Mouse (Mus musculus) lung, embryonic 15.5 days (tissue): Measurements from ENCODE around the gene Cox11. TPM values are rescaled to one million over a fixed set of nuclear protein-coding genes. Genes with fewer than 3 reads are reported as not detected.

ENCODE experiments used
- ATAC-seq: fragments of 200-750 bp; cut with Nextera tagmentation; 2 replicates; pipeline ENCODE4 v1.8.0; 2017; ENCODE audit warnings: moderate number of reproducible peaks, borderline replicate concordance; ENCODE audit not compliant: low FRiP score, low TSS enrichment; ENCODE audit errors: extremely low read depth
- H3K27ac ChIP-seq: fragments of 300-500 bp; sonication (generic); 2 replicates; pipeline ENCODE4 v1.5.1; 2015; ENCODE audit warnings: moderate library complexity, mild to moderate bottlenecking, inconsistent platforms
- H3K27me3 ChIP-seq: fragments of 300-500 bp; sonication (generic); 2 replicates; pipeline ENCODE4 v1.6.1; 2015; ENCODE audit warnings: inconsistent platforms
- H3K36me3 ChIP-seq: fragments of 300-500 bp; sonication (generic); 2 replicates; pipeline ENCODE4 v1.6.1; 2015; ENCODE audit warnings: inconsistent platforms
- H3K4me1 ChIP-seq: fragments of 300-500 bp; sonication (generic); 2 replicates; pipeline ENCODE4 v1.6.1; 2015; ENCODE audit warnings: inconsistent platforms
- H3K4me2 ChIP-seq: fragments of 300-500 bp; sonication (generic); 2 replicates; pipeline ENCODE4 v1.6.1; 2015; ENCODE audit warnings: inconsistent platforms, mild to moderate bottlenecking, moderate library complexity
- H3K4me3 ChIP-seq: fragments of 300-500 bp; sonication (generic); 2 replicates; pipeline ENCODE4 v1.5.1; 2015; ENCODE audit warnings: mild to moderate bottlenecking, inconsistent platforms
- H3K9ac ChIP-seq: fragments of 300-500 bp; sonication (generic); 2 replicates; pipeline ENCODE4 v1.6.1; 2015; ENCODE audit warnings: inconsistent platforms
- H3K9me3 ChIP-seq: fragments of 300-500 bp; sonication (generic); 2 replicates; pipeline ENCODE4 v1.6.1; 2016; ENCODE audit warnings: inconsistent platforms
- WGBS: fragments of 180-500 bp; shearing (Covaris S2); methylation state at CpG from one replicate; pipeline ENCODE4 v1.1.7; 2015; 5-methylcytosine and 5-hydroxymethylcytosine counted together
- polyA plus RNA-seq: library from polyadenylated mRNA; unstranded; fragments of >200 nt; fragmentation: Nextera tagmentation; extraction: Ambion mirVana; gene quantifications from 2 replicates; pipeline ENCODE4 v1.2.1, GENCODE M21; 2015

The Cox11 gene
- 35.5 and 39.2 TPM in 2 replicates for polyA plus RNA-seq

DNA sequence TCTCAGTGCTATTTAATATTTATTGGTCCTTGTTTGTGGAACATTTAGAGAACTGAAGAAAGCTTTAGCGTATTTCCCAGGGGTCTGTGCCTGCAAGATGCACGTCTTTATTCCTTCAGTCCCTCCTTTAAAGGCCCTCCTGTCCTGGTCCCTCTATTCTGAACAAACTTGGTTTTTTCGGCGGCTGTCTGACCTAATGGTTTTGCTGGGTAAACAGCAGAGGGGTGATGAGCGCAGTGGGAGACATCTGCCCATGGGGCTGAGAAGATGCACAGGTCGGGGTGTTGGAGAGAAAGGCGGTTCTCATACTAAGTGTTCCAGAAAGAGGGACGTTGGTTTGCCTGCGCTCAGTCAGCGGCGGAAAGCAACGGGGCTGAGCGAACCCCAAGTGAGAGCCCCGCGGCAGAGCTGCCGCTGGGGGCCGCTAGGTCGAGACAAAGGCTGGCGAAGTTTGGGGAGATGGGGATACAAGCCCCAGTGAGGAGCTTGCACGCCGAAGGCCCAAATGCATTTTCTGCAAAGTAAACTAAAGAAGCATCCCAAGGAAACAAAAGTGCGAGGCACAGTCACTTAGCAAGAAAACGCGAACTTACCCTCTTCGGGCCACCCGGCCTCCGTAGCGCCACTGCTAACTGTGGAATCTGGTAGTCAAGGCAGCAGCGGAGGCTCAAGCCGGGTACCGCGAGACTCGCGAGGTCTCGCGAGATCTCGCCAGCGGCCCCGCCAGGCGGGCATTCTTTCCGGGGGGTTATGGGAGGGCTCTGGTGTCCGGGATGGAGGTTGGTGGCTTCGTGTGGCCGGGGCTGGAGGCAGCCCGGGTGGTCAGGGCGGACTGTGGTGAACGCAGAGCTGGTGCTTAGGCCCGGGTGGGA is at the start of gene Cox11, which contains the start of gene Stxbp4:
Cox11 (plus strand) TSS at position 734 of the 872 bp plus-strand sequence.
Stxbp4 (minus strand) TSS at position 645 of the 872 bp plus-strand sequence.
- Histone ChIP-seq H3K4me1 (peaks cover 14% of the 10 kb centered on the region), H3K36me3 (peaks cover 18% of the 10 kb centered on the region; the same call in 1 of the 2 replicates), H3K4me3 (peak within 1 kb of the TSS; percentile 90), H3K9me3 (no peaks in the 10 kb centered on the region), H3K9ac (peak within 1 kb of the TSS; percentile 98), H3K27ac (peak within 1 kb of the TSS; percentile 95), H3K27me3 (no peaks in the 10 kb centered on the region), H3K4me2 (peak within 1 kb of the TSS; percentile 53)
- under 1% methylated on average over 48 of the region's 48 CpGs for WGBS
- ATAC-seq = peak; percentile 98

DNA sequence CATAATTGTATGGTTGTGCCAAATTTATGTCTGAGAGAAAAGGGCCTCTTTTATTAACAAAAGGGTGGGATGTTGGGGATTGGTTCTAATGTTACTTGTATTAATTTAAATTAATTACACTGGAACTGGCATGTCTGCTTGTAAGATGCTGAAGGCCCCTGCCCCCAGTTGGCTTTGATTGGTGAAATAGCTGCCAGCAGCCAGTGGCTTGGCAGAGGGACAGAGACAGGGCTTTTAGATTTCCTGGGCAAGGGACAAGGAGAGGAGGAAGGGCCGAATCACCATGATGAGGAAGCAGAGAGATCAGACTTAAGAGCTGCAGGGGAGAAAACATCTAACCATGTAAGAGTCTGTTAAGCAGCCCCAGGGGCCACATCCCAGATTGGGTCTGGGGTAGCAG is 47.0 kb upstream of the Cox11 start:
- H3K36me3 ChIP-seq = peaks cover 14% of the 10 kb centered on the region; the same call in 1 of the 2 replicates
- H3K4me3 ChIP-seq = no peak overlapping the region
- H3K4me2 ChIP-seq = no peak overlapping the region
- H3K4me1 ChIP-seq = no peaks in the 10 kb centered on the region
- no peaks in the 10 kb centered on the region for H3K9me3 ChIP-seq
- ATAC-seq = no peak
- H3K27ac ChIP-seq = no peak overlapping the region
- H3K9ac ChIP-seq = no peak overlapping the region
- 93% methylated on average over 1 of the region's 1 CpGs for WGBS
- H3K27me3 ChIP-seq = no peaks in the 10 kb centered on the region

DNA sequence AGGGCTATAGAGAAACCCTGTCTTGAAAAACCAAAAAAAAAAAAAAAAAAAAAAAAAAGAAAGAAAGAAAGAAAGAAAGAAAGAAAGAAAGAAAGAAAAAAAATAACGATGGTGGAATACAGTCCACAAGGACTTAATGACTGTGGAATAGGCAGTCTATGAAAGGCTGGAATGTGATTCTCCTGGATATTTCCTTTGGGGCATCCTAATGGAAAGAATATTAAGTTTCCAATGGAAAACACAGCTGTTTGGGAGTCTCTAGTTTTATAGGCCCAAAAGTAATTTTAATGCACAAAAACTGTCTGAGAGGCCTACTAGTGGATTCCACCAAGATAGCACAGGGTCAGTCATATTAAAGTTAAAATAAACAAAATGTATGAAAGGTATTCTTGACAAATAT is 42.1 kb upstream of the Cox11 start:
- Histone ChIP-seq H3K27ac (no peak overlapping the region), H3K36me3 (peaks cover 25% of the 10 kb centered on the region; the same call in 1 of the 2 replicates), H3K9me3 (no peaks in the 10 kb centered on the region), H3K4me3 (no peak overlapping the region), H3K9ac (no peak overlapping the region), H3K27me3 (no peaks in the 10 kb centered on the region), H3K4me1 (no peaks in the 10 kb centered on the region), H3K4me2 (no peak overlapping the region)
- WGBS = 92% methylated on average over 1 of the region's 1 CpGs
- no peak for ATAC-seq

DNA sequence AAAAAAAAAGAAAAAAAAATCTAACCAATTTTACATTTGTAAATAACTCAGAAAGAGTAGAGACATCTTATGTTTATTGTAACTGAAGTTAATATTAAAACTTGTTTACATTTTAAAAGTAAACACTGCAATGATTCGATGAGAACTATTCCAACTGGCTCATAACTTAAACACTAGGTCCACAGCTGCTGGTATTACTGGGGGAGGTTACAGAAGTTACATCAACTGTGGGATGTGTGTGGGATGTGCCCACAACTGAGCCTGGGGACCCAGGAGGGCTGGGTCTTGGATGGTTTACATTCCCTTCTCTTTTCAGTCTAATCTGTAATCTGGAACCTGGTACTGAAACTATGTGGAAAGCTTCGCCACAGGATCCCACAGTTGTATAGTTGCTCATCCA is 34.9 kb upstream of the Cox11 start:
- ATAC-seq = peak; percentile 59; the same call in 1 of the 2 replicates
- Histone ChIP-seq H3K27me3 (no peaks in the 10 kb centered on the region), H3K4me1 (no peaks in the 10 kb centered on the region), H3K9me3 (no peaks in the 10 kb centered on the region), H3K27ac (no peak overlapping the region), H3K4me2 (no peak overlapping the region), H3K9ac (no peak overlapping the region), H3K36me3 (peaks cover 23% of the 10 kb centered on the region; the same call in 1 of the 2 replicates), H3K4me3 (no peak overlapping the region)
- WGBS = 55% methylated on average over 2 of the region's 2 CpGs

DNA sequence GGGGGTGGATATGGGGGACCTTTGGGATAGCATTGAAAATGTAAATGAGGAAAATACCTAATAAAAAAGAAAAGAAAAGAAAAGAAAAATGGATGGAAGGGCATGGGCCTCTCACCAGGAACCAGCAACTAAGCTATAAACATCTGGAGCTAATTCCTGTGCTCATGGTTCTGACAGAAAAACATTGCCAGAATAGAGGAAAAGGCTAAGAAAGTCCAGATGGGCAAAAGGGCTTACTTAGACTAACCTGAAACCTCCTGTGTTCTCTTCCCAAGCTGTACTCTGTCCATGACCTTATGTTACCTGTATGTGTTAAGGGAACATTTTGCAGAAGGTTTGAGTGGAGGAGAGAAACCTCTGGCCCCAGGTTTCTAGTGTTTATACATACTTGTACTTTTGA is 25.9 kb upstream of the Cox11 start:
- Histone ChIP-seq H3K9ac (no peak overlapping the region), H3K4me2 (no peak overlapping the region), H3K9me3 (no peaks in the 10 kb centered on the region), H3K4me3 (no peak overlapping the region), H3K4me1 (0 out of 2 replicates have a peak, but pooled peaks cover 5% of the 10 kb centered on the region), H3K36me3 (peaks cover 5% of the 10 kb centered on the region; the same call in 1 of the 2 replicates), H3K27me3 (no peaks in the 10 kb centered on the region), H3K27ac (no peak overlapping the region)
- no peak for ATAC-seq

DNA sequence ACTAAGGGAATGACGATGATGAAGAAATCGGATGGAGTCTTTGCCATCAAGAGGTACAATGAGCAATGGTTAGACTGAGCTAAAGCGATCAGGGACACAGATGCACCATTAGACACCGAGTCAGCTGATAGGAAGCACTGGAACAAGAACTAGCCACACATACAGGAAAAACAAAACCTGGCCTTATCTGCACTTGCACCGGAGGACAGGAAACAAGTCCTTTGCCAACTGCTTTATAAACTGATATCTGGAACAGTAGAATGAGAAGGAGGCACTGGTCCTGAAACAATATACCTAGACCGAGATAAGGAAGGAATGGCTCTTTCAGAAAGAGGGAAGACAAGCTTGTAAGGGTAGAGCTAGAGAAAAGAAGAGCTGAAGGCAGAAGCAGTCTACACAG is 23.2 kb upstream of the Cox11 start:
- no peak for ATAC-seq
- Histone ChIP-seq H3K27ac (no peak overlapping the region), H3K36me3 (peaks cover 12% of the 10 kb centered on the region; the same call in 1 of the 2 replicates), H3K9me3 (no peaks in the 10 kb centered on the region), H3K9ac (no peak overlapping the region), H3K27me3 (no peaks in the 10 kb centered on the region), H3K4me3 (no peak overlapping the region), H3K4me2 (no peak overlapping the region), H3K4me1 (0 out of 2 replicates have a peak, but pooled peaks cover 5% of the 10 kb centered on the region)
- WGBS = 77% methylated on average over 6 of the region's 6 CpGs

DNA sequence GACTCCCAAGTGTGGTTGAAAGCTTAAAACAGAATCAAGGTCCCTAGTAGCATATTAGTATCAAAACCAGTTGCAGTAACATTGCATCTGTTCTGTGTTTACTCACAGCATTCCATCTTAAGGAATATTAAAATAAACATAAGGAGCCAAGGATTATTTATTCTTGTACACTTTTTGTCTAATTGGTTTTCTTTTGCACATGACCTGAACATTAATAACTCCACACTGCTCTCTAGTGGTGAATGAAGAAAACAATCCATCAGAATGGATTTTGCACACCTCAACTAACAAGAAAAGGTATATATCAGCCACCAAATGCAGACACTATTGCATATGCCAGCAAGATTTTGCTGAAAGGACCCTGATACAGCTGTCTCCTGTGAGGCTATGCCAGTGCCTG is 21.5 kb upstream of the Cox11 start:
- H3K4me3 ChIP-seq = no peak overlapping the region
- no peak for ATAC-seq
- 0 out of 2 replicates have a peak, but pooled peaks cover 5% of the 10 kb centered on the region for H3K4me1 ChIP-seq
- no peaks in the 10 kb centered on the region for H3K27me3 ChIP-seq
- no peak overlapping the region for H3K4me2 ChIP-seq
- H3K36me3 ChIP-seq = peaks cover 12% of the 10 kb centered on the region; the same call in 1 of the 2 replicates
- H3K9ac ChIP-seq = no peak overlapping the region
- H3K9me3 ChIP-seq = no peaks in the 10 kb centered on the region
- H3K27ac ChIP-seq = no peak overlapping the region

DNA sequence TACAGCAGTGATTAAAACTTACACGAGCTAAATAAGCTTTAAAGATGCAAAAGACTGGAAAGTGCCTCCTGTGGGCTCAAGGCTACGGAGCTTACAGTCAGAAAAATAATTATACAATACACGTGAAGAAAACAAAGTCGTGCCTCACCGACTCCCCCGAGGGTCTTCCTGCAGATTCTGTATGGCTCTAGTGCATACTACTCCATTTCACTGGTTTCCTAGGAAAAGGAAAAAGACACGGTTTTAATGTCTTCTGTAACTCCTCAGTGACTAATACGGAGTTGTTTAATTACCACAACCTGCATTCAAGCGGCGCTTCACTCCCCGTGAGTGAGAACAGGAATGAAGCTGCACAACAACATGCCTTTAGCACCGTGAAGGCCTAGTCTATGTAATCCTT is 15.9 kb upstream of the Cox11 start:
- WGBS = 87% methylated on average over 12 of the region's 12 CpGs
- Histone ChIP-seq H3K27ac (no peak overlapping the region), H3K4me2 (no peak overlapping the region), H3K9me3 (no peaks in the 10 kb centered on the region), H3K36me3 (peaks cover 8% of the 10 kb centered on the region; the same call in 1 of the 2 replicates), H3K9ac (no peak overlapping the region), H3K4me1 (no peaks in the 10 kb centered on the region), H3K27me3 (no peaks in the 10 kb centered on the region), H3K4me3 (no peak overlapping the region)
- ATAC-seq = no peak

DNA sequence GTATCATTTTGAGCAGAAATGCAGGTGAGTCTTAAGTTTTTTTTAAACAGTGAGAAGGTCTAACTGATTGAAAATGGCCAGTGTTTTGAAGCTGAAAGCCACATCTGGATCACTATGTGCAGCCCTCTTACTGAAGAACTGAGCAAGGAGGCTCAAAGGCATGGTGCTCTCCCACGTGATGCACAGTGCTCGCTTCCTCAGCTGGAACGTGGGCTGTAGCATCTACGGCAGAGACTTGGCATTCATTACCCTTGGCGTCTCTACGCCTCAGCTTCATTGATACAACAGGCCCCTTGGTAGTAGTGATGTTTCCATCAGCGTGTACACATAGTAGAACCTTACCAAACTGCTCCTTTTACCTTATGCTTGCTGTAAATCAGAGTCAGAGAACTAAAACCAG is 15.5 kb upstream of the Cox11 start:
- H3K4me1 ChIP-seq = no peaks in the 10 kb centered on the region
- no peaks in the 10 kb centered on the region for H3K9me3 ChIP-seq
- peaks cover 8% of the 10 kb centered on the region; the same call in 1 of the 2 replicates for H3K36me3 ChIP-seq
- H3K4me3 ChIP-seq = no peak overlapping the region
- no peak overlapping the region for H3K9ac ChIP-seq
- H3K4me2 ChIP-seq = no peak overlapping the region
- no peaks in the 10 kb centered on the region for H3K27me3 ChIP-seq
- no peak for ATAC-seq
- H3K27ac ChIP-seq = no peak overlapping the region
- 92% methylated on average over 7 of the region's 7 CpGs for WGBS

DNA sequence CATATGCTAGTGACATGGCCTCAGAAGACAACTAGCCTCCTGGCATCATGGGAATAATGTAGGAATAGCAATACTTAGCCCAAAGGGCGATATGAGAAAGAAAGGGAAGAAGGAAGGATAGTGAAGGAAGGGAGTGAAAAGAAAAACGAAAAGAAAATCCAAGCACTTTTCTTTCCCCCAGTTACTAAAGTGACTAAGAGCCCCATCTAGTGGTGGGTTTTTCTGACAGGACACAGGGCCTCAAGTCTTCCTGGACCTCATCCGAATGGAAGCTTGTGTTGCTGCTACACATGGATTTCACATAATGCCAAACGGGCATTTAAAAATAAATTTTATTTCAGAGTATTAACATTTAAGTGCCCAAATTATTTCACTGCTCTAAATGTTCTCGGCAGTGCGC is 14.5 kb upstream of the Cox11 start:
- no peak overlapping the region for H3K4me3 ChIP-seq
- H3K9ac ChIP-seq = no peak overlapping the region
- WGBS = 50% methylated on average over 6 of the region's 6 CpGs
- no peak for ATAC-seq
- H3K4me1 ChIP-seq = no peaks in the 10 kb centered on the region
- no peaks in the 10 kb centered on the region for H3K27me3 ChIP-seq
- H3K27ac ChIP-seq = no peak overlapping the region
- no peak overlapping the region for H3K4me2 ChIP-seq
- H3K9me3 ChIP-seq = no peaks in the 10 kb centered on the region
- peaks cover 2% of the 10 kb centered on the region; the same call in 1 of the 2 replicates for H3K36me3 ChIP-seq

DNA sequence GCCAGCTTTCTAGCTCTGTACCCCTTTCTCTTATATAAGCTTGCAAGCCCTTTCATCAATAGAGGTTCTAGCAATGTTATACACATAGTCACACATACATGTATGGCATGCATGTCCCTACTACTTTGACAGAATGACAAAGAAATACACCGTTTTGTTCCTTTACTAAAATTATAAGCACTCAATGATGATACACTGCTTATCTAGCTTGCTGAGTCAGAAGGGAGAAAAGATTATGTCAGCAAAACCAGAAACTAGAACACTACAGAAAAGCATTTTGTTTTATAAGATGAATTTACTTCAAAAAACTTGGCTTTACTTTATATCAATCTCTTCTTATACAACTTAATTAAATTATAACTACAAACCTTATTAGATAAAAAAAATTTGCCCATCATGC is 12.8 kb upstream of the Cox11 start:
- Histone ChIP-seq H3K27ac (no peak overlapping the region), H3K9ac (no peak overlapping the region), H3K4me1 (no peaks in the 10 kb centered on the region), H3K4me3 (no peak overlapping the region), H3K36me3 (no peaks in the 10 kb centered on the region), H3K9me3 (no peaks in the 10 kb centered on the region), H3K27me3 (no peaks in the 10 kb centered on the region), H3K4me2 (no peak overlapping the region)
- WGBS = 72% methylated on average over 1 of the region's 1 CpGs
- ATAC-seq = no peak

DNA sequence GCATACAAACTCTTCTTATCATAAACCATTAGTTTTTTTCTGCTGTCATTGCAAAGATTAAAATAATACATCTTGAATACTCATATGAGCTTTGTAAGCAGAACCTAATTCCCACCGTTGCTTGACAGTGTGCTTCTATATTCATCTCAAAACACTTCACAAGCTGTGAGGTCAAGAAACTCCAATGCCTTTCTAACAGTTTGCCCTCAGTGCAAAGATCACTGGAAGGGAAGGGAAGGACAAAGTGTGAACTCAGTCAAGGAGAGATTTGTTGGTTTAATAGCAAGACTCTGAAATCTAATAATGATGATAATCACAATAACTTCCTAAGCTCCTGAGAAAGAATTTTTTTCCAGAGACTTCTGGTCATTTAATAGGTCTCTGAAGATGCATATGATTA is 10.2 kb upstream of the Cox11 start:
- Histone ChIP-seq H3K4me3 (no peak overlapping the region), H3K4me1 (no peaks in the 10 kb centered on the region), H3K27ac (no peak overlapping the region), H3K9me3 (no peaks in the 10 kb centered on the region), H3K9ac (no peak overlapping the region), H3K27me3 (no peaks in the 10 kb centered on the region), H3K36me3 (no peaks in the 10 kb centered on the region), H3K4me2 (no peak overlapping the region)
- 45% methylated on average over 1 of the region's 1 CpGs for WGBS
- no peak for ATAC-seq
